Mouse (Mus musculus) hindbrain, embryonic 15.5 days (tissue): ENCODE data around the gene Eif2ak3. TPM values are rescaled to one million over a fixed set of nuclear protein-coding genes. Genes with fewer than 3 reads are reported as not detected.
"Not testable (repeated sequence)": the region's sequence is repeated elsewhere in the genome, so short reads cannot be mapped to it uniquely, and the experiment has no call there.

Source experiments
- ATAC-seq: fragments of 200-750 bp; cut with Nextera tagmentation; 2 replicates; pipeline ENCODE4 v1.8.0; 2017; ENCODE audit warnings: low read depth, moderate number of reproducible peaks, moderate TSS enrichment; ENCODE audit not compliant: low FRiP score
- H3K27ac ChIP-seq: fragments of 300-500 bp; sonication (generic); replicated peaks from 2 replicates; pipeline ENCODE4 v1.5.1; 2015; ENCODE audit warnings: mild to moderate bottlenecking, inconsistent platforms
- H3K27me3 ChIP-seq: fragments of 300-500 bp; sonication (generic); 2 replicates; pipeline ENCODE4 v1.6.1; 2015; ENCODE audit warnings: control low read depth, inconsistent platforms
- H3K36me3 ChIP-seq: fragments of 300-500 bp; sonication (generic); 2 replicates; pipeline ENCODE4 v1.6.1; 2015; ENCODE audit warnings: control low read depth, inconsistent platforms
- H3K4me1 ChIP-seq: fragments of 300-500 bp; sonication (generic); replicated peaks from 2 replicates; pipeline ENCODE4 v1.6.1; 2015; ENCODE audit warnings: control low read depth, inconsistent platforms
- H3K4me2 ChIP-seq: fragments of 300-500 bp; sonication (generic); 2 replicates; pipeline ENCODE4 v1.6.1; 2015; ENCODE audit warnings: moderate library complexity, mild to moderate bottlenecking, inconsistent platforms
- H3K4me3 ChIP-seq: fragments of 300-500 bp; sonication (generic); 2 replicates; pipeline ENCODE4 v1.5.1; 2015; ENCODE audit warnings: mild to moderate bottlenecking, inconsistent platforms
- H3K9ac ChIP-seq: fragments of 300-500 bp; sonication (generic); 2 replicates; pipeline ENCODE4 v1.6.1; 2015; ENCODE audit warnings: inconsistent platforms
- H3K9me3 ChIP-seq: fragments of 300-500 bp; sonication (generic); 2 replicates; pipeline ENCODE4 v1.6.1; 2016; ENCODE audit warnings: control low read depth, inconsistent platforms
- WGBS: fragments of 180-500 bp; shearing (Covaris S2); methylation state at CpG from one replicate; pipeline ENCODE4 v1.1.7; 2015; 5-methylcytosine and 5-hydroxymethylcytosine counted together
- polyA plus RNA-seq: library from polyadenylated mRNA; unstranded; fragments of >200 nt; fragmentation: Nextera tagmentation; extraction: Ambion mirVana; gene quantifications from 2 replicates; pipeline ENCODE4 v1.2.1, GENCODE M21; 2015

Eif2ak3 gene
- polyA plus RNA-seq, 1 experiment from 2014 or later: 12.4 TPM

- Histone ChIP-seq H3K9ac (no peak overlapping the region), H3K4me3 (no peak overlapping the region), H3K27ac (no peak overlapping the region), H3K9me3 (no peaks in the 10 kb centered on the region), H3K36me3 (no peaks in the 10 kb centered on the region), H3K27me3 (no peaks in the 10 kb centered on the region), H3K4me2 (no peak overlapping the region), H3K4me1 (no peaks in the 10 kb centered on the region)
- WGBS: 91% methylated on average over 18 of the region's 18 CpGs
- ATAC-seq: no peak
Measured at GRCm38 (mm10) chr6:70813921-70814628, 30.2 kb upstream of the Eif2ak3 start.

- H3K9me3 ChIP-seq: no peaks in the 10 kb centered on the region
- H3K4me2 ChIP-seq: no peak overlapping the region
- H3K36me3 ChIP-seq: no peaks in the 10 kb centered on the region
- WGBS: 92% methylated on average over 4 of the region's 4 CpGs
- no peak overlapping the region for H3K9ac ChIP-seq
- H3K4me3 ChIP-seq: no peak overlapping the region
- no peaks in the 10 kb centered on the region for H3K27me3 ChIP-seq
- H3K4me1 ChIP-seq: no peaks in the 10 kb centered on the region
- no peak for ATAC-seq
- no peak overlapping the region for H3K27ac ChIP-seq
Measured at GRCm38 (mm10) chr6:70814629-70814950, 29.7 kb upstream of the Eif2ak3 start.

DNA sequence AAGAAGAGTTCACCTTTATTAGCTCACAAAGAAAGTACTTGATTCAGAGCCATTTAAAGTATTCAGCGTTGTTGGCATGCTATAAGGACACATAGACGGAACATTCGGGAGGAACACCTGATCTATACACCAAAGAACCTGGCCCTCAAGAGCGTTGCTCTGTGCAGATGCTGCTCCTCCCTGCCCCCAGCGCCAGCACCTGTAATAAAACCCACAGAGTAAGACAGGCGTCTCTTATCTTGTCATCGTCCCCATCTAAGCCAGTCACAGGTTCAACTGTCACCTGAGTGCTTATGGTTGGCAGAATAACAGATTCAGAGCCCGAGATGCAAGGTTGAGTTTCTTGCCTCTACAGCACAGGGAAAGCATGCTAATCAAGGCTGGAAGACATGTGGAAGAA is 28.8 kb upstream of the Eif2ak3 start:
- Histone ChIP-seq H3K27me3 (no peaks in the 10 kb centered on the region), H3K4me2 (no peak overlapping the region), H3K27ac (no peak overlapping the region), H3K36me3 (no peaks in the 10 kb centered on the region), H3K9ac (no peak overlapping the region), H3K9me3 (no peaks in the 10 kb centered on the region), H3K4me3 (no peak overlapping the region), H3K4me1 (no peaks in the 10 kb centered on the region)
- ATAC-seq: no peak
- 88% methylated on average over 8 of the region's 8 CpGs for WGBS

DNA sequence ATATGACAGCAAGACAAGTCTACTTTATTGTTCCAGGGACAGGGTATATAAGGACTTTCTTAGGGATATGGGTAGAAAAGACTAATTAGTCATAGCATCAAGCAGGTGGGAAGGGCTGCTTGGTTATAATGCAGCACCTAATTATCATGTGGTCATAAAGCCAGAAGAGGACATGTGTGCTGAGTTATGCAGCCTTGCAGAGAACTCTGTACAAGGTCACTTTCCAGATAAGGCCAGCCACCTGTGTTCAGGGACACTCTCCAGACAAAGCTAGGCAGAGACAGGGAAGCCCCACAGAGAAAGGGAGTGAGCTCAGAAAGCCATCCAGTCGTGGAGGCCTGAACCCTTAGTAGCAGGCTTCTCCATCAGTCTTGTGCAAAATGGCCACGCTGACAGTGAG is 22.7 kb upstream of the Eif2ak3 start:
- WGBS: 65% methylated on average over 2 of the region's 2 CpGs
- no peak for ATAC-seq
- no peaks in the 10 kb centered on the region for H3K9me3 ChIP-seq

GRCm38 (mm10) chr6:70822386-70822910 is 21.9 kb upstream of the Eif2ak3 start:
- Histone ChIP-seq H3K4me3 (no peak overlapping the region), H3K27ac (no peak overlapping the region), H3K36me3 (no peaks in the 10 kb centered on the region), H3K4me1 (peaks cover 7% of the 10 kb centered on the region), H3K9ac (no peak overlapping the region), H3K27me3 (no peaks in the 10 kb centered on the region), H3K9me3 (no peaks in the 10 kb centered on the region), H3K4me2 (no peak overlapping the region)
- 67% methylated on average over 5 of the region's 5 CpGs for WGBS
- ATAC-seq: no peak

More for the DNA sequence above, 22.7 kb upstream of the Eif2ak3 start:
- Histone ChIP-seq H3K36me3 (no peaks in the 10 kb centered on the region), H3K4me1 (peaks cover 7% of the 10 kb centered on the region), H3K27ac (no peak overlapping the region), H3K4me2 (no peak overlapping the region), H3K9ac (no peak overlapping the region), H3K27me3 (no peaks in the 10 kb centered on the region), H3K4me3 (no peak overlapping the region)

GRCm38 (mm10) chr6:70823277-70823676 is 21.0 kb upstream of the Eif2ak3 start:
- not testable (repeated sequence) for H3K27me3 ChIP-seq, H3K4me3 ChIP-seq, H3K9me3 ChIP-seq, H3K36me3 ChIP-seq, H3K4me2 ChIP-seq, H3K27ac ChIP-seq, ATAC-seq, H3K4me1 ChIP-seq, H3K9ac ChIP-seq
- WGBS: 73% methylated on average over 4 of the region's 4 CpGs

- H3K4me1 ChIP-seq: peaks cover 7% of the 10 kb centered on the region
- no peaks in the 10 kb centered on the region for H3K9me3 ChIP-seq
- 7% methylated on average over 23 of the region's 23 CpGs for WGBS
- no peaks in the 10 kb centered on the region for H3K27me3 ChIP-seq
- H3K36me3 ChIP-seq: no peaks in the 10 kb centered on the region
- peak overlapping the region; percentile 64 for H3K27ac ChIP-seq
- peak overlapping the region; percentile 51 for H3K4me3 ChIP-seq
- peak; percentile 93 for ATAC-seq
- peak overlapping the region; percentile 56 for H3K9ac ChIP-seq
- H3K4me2 ChIP-seq: peak overlapping the region; percentile 86
Measured at GRCm38 (mm10) chr6:70824085-70824986, 20.0 kb upstream of the Eif2ak3 start.

DNA sequence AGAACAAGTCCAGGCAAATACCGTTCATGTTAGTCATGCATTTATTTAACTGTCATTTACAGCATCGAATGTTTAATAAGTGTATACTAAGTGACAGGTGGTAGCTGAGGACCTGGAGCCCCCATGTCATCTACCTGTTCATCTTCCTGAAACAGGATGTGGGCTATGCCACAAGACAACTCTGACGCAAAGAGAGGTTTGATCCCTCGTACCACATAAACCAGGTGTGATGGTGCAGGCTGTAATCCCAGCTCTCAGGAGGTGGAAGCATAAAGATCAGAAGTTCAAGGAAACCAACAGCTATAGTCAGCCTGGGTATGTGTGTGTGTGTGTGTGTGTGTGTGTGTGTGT is 19.4 kb upstream of the Eif2ak3 start:
- no peaks in the 10 kb centered on the region for H3K36me3 ChIP-seq
- peak; percentile 21; the same call in 1 of the 2 replicates for ATAC-seq
- 54% methylated on average over 4 of the region's 4 CpGs for WGBS
- no peaks in the 10 kb centered on the region for H3K27me3 ChIP-seq
- H3K4me2 ChIP-seq: peak overlapping the region; percentile 86
- no peaks in the 10 kb centered on the region for H3K9me3 ChIP-seq
- peaks cover 7% of the 10 kb centered on the region for H3K4me1 ChIP-seq
- H3K9ac ChIP-seq: peak overlapping the region; percentile 56; the same call in 1 of the 2 replicates
- peak overlapping the region; percentile 51 for H3K4me3 ChIP-seq
- H3K27ac ChIP-seq: peak overlapping the region; percentile 64

- H3K9ac ChIP-seq: no peak overlapping the region
- H3K4me1 ChIP-seq: no peaks in the 10 kb centered on the region
- no peak overlapping the region for H3K27ac ChIP-seq
- no peaks in the 10 kb centered on the region for H3K9me3 ChIP-seq
- H3K4me2 ChIP-seq: no peak overlapping the region
- H3K36me3 ChIP-seq: no peaks in the 10 kb centered on the region
- H3K4me3 ChIP-seq: no peak overlapping the region
- no peak for ATAC-seq
- WGBS: 57% methylated on average over 2 of the region's 2 CpGs
- H3K27me3 ChIP-seq: no peaks in the 10 kb centered on the region
Measured at GRCm38 (mm10) chr6:70829451-70829850, 14.9 kb upstream of the Eif2ak3 start.

GRCm38 (mm10) chr6:70830552-70830951 is 13.8 kb upstream of the Eif2ak3 start:
- ATAC-seq: no peak
- no peaks in the 10 kb centered on the region for H3K4me1 ChIP-seq

GRCm38 (mm10) chr6:70831179-70831839 is 13.0 kb upstream of the Eif2ak3 start:
- ATAC-seq: no peak
- Histone ChIP-seq H3K27me3 (no peaks in the 10 kb centered on the region), H3K4me3 (no peak overlapping the region), H3K9me3 (no peaks in the 10 kb centered on the region), H3K27ac (no peak overlapping the region), H3K4me1 (no peaks in the 10 kb centered on the region), H3K36me3 (no peaks in the 10 kb centered on the region), H3K9ac (no peak overlapping the region), H3K4me2 (no peak overlapping the region)
- 87% methylated on average over 10 of the region's 10 CpGs for WGBS

More at GRCm38 (mm10) chr6:70830552-70830951, 13.8 kb upstream of the Eif2ak3 start:
- Histone ChIP-seq H3K4me2 (no peak overlapping the region), H3K36me3 (no peaks in the 10 kb centered on the region), H3K9me3 (no peaks in the 10 kb centered on the region), H3K27ac (no peak overlapping the region), H3K4me3 (no peak overlapping the region), H3K9ac (no peak overlapping the region), H3K27me3 (no peaks in the 10 kb centered on the region)
- WGBS: 87% methylated on average over 3 of the region's 3 CpGs

DNA sequence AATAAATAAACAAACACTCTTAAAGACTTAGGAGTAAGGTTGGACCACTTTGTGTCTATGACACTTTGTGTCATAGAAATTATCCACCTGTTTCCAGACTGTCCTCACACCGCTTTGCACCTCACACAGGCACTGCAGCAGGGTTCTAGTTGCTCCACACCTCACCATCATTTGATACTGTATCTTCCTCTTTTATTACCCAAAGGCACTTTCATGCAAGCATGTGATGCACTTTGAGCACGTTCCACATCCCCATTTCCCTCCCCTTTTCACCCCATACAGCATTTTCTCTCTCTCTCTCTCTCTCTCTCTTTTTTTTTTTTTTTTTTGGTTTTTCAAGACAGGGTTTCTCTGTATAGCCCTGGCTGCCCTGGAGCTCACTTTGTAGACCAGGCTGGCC is 7.0 kb upstream of the Eif2ak3 start:
- Histone ChIP-seq H3K36me3 (no peaks in the 10 kb centered on the region), H3K9me3 (no peaks in the 10 kb centered on the region), H3K4me2 (no peak overlapping the region), H3K27me3 (no peaks in the 10 kb centered on the region), H3K4me1 (no peaks in the 10 kb centered on the region), H3K27ac (no peak overlapping the region), H3K9ac (no peak overlapping the region), H3K4me3 (no peak overlapping the region)
- 83% methylated on average over 2 of the region's 2 CpGs for WGBS
- ATAC-seq: no peak
